Mouse (Mus musculus) stomach, postnatal 0 days (tissue): ENCODE measurements around the gene Dner.

Experiments used
- CTCF ChIP-seq: IDR thresholded peaks from 2 replicates; pipeline ENCODE4 v1.5.1; 2016; ENCODE audit warnings: antibody characterized with exemption, low read depth, mild to moderate bottlenecking, moderate library complexity
- EP300 ChIP-seq: optimal IDR thresholded peaks from 2 replicates; pipeline ENCODE3; 2016; ENCODE audit warnings: antibody characterized with exemption

DNA sequence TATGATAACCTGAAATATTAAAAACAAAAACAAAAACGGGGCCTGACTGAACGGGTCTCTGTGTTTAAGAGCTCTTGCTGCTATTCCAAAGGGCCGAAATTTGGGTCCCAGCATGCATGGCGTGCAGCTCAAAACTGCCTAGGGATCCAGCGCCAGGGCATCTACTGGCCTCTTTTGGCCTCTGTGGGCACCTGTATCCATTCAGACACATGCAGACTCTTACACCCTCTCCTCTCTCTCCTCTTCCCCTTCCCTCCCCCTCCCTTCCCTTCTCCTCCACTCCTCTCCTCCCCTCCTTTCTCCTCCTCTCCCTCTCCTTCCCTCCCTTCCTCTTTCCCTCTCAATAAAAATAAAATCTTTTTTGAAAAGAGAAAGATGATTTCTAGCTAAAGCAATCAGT lies 13.4 kb upstream of the Dner start:
- TF ChIP-seq CTCF (no peak), EP300 (no peak)
